Comparison of ENCODE assay signal across 21 mouse cellular contexts in genomic region chr9:106856664-106857063, GRCm38 (mm10).
"Had no signal": no experiment of that assay in that cellular context is flagged by ENCODE, and none has a peak within 500 bp of the region (broad histone marks: within the 10 kb centered on the region; RNA-seq: fewer than 3 reads in every experiment).

No protein-coding gene starts in this region.

- H3K27me3 ChIP-seq: lung, embryonic 15.5 days; midbrain, embryonic 12.5 days; neural tube, embryonic 13.5 days; neural tube, embryonic 15.5 days had no signal

- H3K4me3 ChIP-seq: lung, embryonic 15.5 days; midbrain, embryonic 10.5 days; midbrain, embryonic 12.5 days; myocyte; neural tube, embryonic 13.5 days; neural tube, embryonic 15.5 days had no signal

- H3K4me2 ChIP-seq: lung, embryonic 15.5 days; midbrain, embryonic 12.5 days; neural tube, embryonic 13.5 days; neural tube, embryonic 15.5 days had no signal

- H3K9ac ChIP-seq: liver, postnatal 0 days; lung, embryonic 15.5 days; midbrain, embryonic 12.5 days; neural tube, embryonic 13.5 days; neural tube, embryonic 15.5 days had no signal

- H3K4me1 ChIP-seq: lung, embryonic 15.5 days; midbrain, embryonic 10.5 days; midbrain, embryonic 12.5 days; neural tube, embryonic 13.5 days; neural tube, embryonic 15.5 days had no signal

- DNase-seq: liver, postnatal 0 days; lung, adult 2 months; lung, postnatal 14 days; lung, postnatal 4 days; midbrain, embryonic 14.5 days; retina, postnatal 1 day; right cerebral cortex, adult 18-20 months; right cerebral cortex, postnatal 25 days; right cerebral cortex, postnatal 4 days; spleen, adult 18-20 months; thymus, adult 2 months; thymus, postnatal 25 days; thymus, postnatal 4 days had no signal

- H3K27ac ChIP-seq: lung, embryonic 15.5 days; midbrain, embryonic 10.5 days; midbrain, embryonic 12.5 days; neural tube, embryonic 13.5 days; neural tube, embryonic 15.5 days had no signal

- ATAC-seq: liver, postnatal 0 days; lung, postnatal 0 days; midbrain, embryonic 16.5 days had no signal

- H3K9me3 ChIP-seq: lung, embryonic 15.5 days; midbrain, embryonic 10.5 days; midbrain, embryonic 12.5 days; neural tube, embryonic 13.5 days; neural tube, embryonic 15.5 days had no signal
